Mouse (Mus musculus) limb, embryonic 14.5 days (tissue): Measurements from ENCODE around the gene Ttc16. TPM values are rescaled to one million over a fixed set of nuclear protein-coding genes. Genes with fewer than 3 reads are reported as not detected.

ENCODE experiments used
- ATAC-seq: fragments of 200-750 bp; cut with Nextera tagmentation; 2 replicates; pipeline ENCODE4 v1.8.0; 2017; ENCODE audit warnings: low read depth, moderate number of reproducible peaks, moderate TSS enrichment; ENCODE audit not compliant: low FRiP score
- DNase-seq: peaks from one replicate; pipeline ENCODE4 v3.0.0-alpha.2; 2015; ENCODE audit warnings: low spot score
- H3K27ac ChIP-seq: fragments of 300-500 bp; sonication (generic); replicated peaks from 2 replicates; pipeline ENCODE4 v1.5.1; 2014; ENCODE audit warnings: low read depth, mild to moderate bottlenecking, low read length, moderate library complexity, mixed read lengths
- H3K27me3 ChIP-seq: fragments of 300-500 bp; sonication (generic); 2 replicates; pipeline ENCODE4 v1.6.1; 2014; ENCODE audit warnings: low read length, mixed read lengths; ENCODE audit not compliant: control insufficient read depth, insufficient read depth
- H3K36me3 ChIP-seq: fragments of 300-500 bp; sonication (generic); 2 replicates; pipeline ENCODE4 v1.6.1; 2014; ENCODE audit warnings: mild to moderate bottlenecking, low read length, moderate library complexity, mixed read lengths; ENCODE audit not compliant: control insufficient read depth, insufficient read depth
- H3K4me1 ChIP-seq: fragments of 300-500 bp; sonication (generic); 2 replicates; pipeline ENCODE4 v1.6.1; 2014; ENCODE audit warnings: antibody characterized with exemption, low read length, mixed read lengths; ENCODE audit not compliant: control insufficient read depth, insufficient read depth
- H3K4me2 ChIP-seq: fragments of 300-500 bp; sonication (generic); replicated peaks from 2 replicates; pipeline ENCODE4 v1.6.1; 2014; ENCODE audit warnings: low read depth, mild to moderate bottlenecking, low read length, moderate library complexity; ENCODE audit not compliant: severe bottlenecking
- H3K4me3 ChIP-seq: fragments of 300-500 bp; sonication (generic); replicated peaks from 2 replicates; pipeline ENCODE4 v1.5.1; 2014; ENCODE audit warnings: low read length
- H3K9ac ChIP-seq: fragments of 300-500 bp; sonication (generic); 2 replicates; pipeline ENCODE4 v1.6.1; 2014; ENCODE audit warnings: mild to moderate bottlenecking, low read depth, low read length, moderate library complexity; ENCODE audit not compliant: severe bottlenecking
- H3K9me3 ChIP-seq: fragments of 300-500 bp; sonication (generic); 2 replicates; pipeline ENCODE4 v1.6.1; 2016; ENCODE audit warnings: low read length; ENCODE audit not compliant: control insufficient read depth
- POLR2A ChIP-seq: fragments of 200-500 bp; IDR thresholded peaks from 2 replicates; pipeline ENCODE4 v1.8.0; 2012; ENCODE audit warnings: inconsistent platforms, mild to moderate bottlenecking, moderate library complexity, borderline replicate concordance; ENCODE audit not compliant: insufficient read depth, insufficient read length; ENCODE audit errors: extremely low read depth
- WGBS: fragments of 180-500 bp; shearing (Covaris S2); extraction: QIAGEN DNeasy Blood & Tissue Kit; methylation state at CpG from one replicate; pipeline ENCODE4 v1.1.7; 2014; 5-methylcytosine and 5-hydroxymethylcytosine counted together
- polyA plus RNA-seq, 2 experiments: library from polyadenylated mRNA; depleted of rRNA in 1 of 2; stranded (reverse) in 1 of 2; unstranded in 1 of 2; fragments of >200 nt; fragmentation: Nextera tagmentation in 1 of 2; extraction: Ambion mirVana in 1 of 2; gene quantifications; 2 replicates each; pipeline versions ENCODE4 v1.2.1 to v1.2.3; 2012 to 2014

The Ttc16 gene
- polyA plus RNA-seq, 2 experiments, result 0.15 to 0.47 TPM

DNA sequence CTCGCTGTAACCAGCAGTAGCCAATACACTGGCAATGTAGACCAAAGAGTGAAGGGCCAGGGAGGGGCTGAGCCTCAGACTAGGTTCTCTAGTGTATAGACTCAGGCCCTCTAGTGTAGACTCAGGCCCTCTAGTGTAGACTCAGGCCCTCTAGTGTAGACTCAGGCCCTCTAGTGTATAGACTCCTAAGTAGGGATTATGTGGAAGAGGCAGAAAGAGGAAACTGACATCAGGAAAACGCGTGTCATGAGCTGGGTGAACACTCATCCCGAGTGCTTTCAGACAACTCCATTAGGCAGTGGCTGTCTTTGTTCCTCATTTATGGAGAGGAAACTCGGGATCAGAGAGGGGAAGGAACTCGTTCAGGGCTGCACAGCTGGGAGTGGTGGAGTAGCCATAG is 38.4 kb downstream of the Ttc16 start:
- no peak for TF ChIP-seq POLR2A
- DNase-seq (no peak), ATAC-seq (no peak)
- Histone ChIP-seq H3K27ac (no peak overlapping the region), H3K4me1 (peaks cover 17% of the 10 kb centered on the region), H3K9me3 (no peaks in the 10 kb centered on the region), H3K4me2 (no peak overlapping the region), H3K9ac (no peak overlapping the region), H3K27me3 (peaks cover 8% of the 10 kb centered on the region), H3K36me3 (no peaks in the 10 kb centered on the region), H3K4me3 (no peak overlapping the region)
- WGBS, result 62% methylated on average over 6 of the region's 6 CpGs

DNA sequence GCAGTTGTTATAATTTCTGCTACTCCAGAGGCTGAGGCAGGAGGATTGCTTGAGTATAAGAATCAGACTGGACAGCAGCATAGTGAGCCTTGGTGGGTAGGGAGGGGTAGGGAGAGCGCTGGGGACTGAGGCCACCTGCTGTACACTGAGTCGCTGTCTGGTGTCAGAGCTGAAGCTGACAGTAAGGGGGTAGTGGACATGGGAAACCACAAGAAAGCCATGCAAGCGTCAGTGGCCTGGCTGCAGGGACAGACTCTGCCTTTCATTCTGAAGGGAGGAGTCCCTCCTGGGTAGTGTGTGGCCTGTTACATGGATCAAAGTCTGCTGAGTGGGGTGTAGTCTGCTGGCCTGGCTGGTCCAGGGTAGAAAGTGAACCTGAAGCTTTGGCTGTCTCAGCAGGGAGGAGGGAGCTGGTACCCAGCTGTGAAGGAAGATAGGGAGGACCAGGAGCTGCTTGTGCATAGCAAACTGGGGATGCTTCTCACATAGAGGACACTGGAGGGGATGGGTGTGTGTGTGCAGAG is 39.1 kb downstream of the Ttc16 start:
- ATAC-seq, result no peak
- Histone ChIP-seq H3K4me2 (no peak overlapping the region), H3K27me3 (peaks cover 2% of the 10 kb centered on the region), H3K4me1 (peaks cover 16% of the 10 kb centered on the region), H3K36me3 (no peaks in the 10 kb centered on the region), H3K4me3 (no peak overlapping the region), H3K27ac (no peak overlapping the region), H3K9ac (no peak overlapping the region), H3K9me3 (no peaks in the 10 kb centered on the region)
- DNase-seq, result no peak
- TF ChIP-seq POLR2A, result no peak
- 46% methylated on average over 3 of the region's 3 CpGs for WGBS

- H3K4me2 ChIP-seq, result no peak overlapping the region
- 49% methylated on average over 4 of the region's 4 CpGs for WGBS
- no peaks in the 10 kb centered on the region for H3K9me3 ChIP-seq
- H3K27ac ChIP-seq, result no peak overlapping the region
- DNase-seq, result no peak
- H3K4me3 ChIP-seq, result no peak overlapping the region
- no peak overlapping the region for H3K9ac ChIP-seq
- H3K27me3 ChIP-seq, result no peaks in the 10 kb centered on the region
- no peaks in the 10 kb centered on the region for H3K36me3 ChIP-seq
- ATAC-seq, result no peak
- no peak for TF ChIP-seq POLR2A
- H3K4me1 ChIP-seq, result peaks cover 24% of the 10 kb centered on the region
Observed at GRCm38 (mm10) chr2:32734933-32735332, 40.5 kb downstream of the Ttc16 start.

DNA sequence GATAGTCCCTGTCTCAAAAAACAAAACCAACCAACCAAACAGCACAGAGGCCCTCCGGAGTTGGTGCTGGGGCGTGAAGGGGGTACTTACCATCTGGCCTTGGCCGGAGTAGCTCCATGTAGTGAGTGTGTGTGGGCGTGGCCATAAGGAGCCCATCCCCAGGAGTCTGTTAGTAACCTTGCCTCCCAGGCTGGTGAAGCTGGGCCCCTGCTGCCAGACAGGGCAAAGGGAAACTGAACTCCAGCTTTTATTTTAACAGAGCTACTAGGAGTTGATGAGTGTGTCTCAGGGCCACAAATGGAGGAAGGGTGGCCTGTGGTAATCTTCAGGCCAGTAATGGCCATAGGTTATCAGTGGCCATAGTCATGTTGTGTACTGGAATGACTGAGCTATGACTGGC is 41.0 kb downstream of the Ttc16 start:
- TF ChIP-seq POLR2A, result no peak
- H3K4me2 ChIP-seq, result no peak overlapping the region
- H3K27ac ChIP-seq, result no peak overlapping the region
- no peak overlapping the region; the same call in 1 of the 2 replicates for H3K9ac ChIP-seq
- no peaks in the 10 kb centered on the region for H3K27me3 ChIP-seq
- DNase-seq (no peak), ATAC-seq (no peak)
- H3K36me3 ChIP-seq, result no peaks in the 10 kb centered on the region
- no peaks in the 10 kb centered on the region for H3K9me3 ChIP-seq
- H3K4me1 ChIP-seq, result peaks cover 26% of the 10 kb centered on the region
- H3K4me3 ChIP-seq, result no peak overlapping the region
- WGBS, result 34% methylated on average over 4 of the region's 4 CpGs

GRCm38 (mm10) chr2:32732695-32733094 is 42.7 kb downstream of the Ttc16 start:
- no peaks in the 10 kb centered on the region for H3K9me3 ChIP-seq
- H3K4me2 ChIP-seq, result no peak overlapping the region
- H3K9ac ChIP-seq, result no peak overlapping the region
- H3K4me1 ChIP-seq, result peaks cover 36% of the 10 kb centered on the region
- H3K27ac ChIP-seq, result no peak overlapping the region
- TF ChIP-seq POLR2A, result no peak
- ATAC-seq (no peak), DNase-seq (no peak)
- H3K36me3 ChIP-seq, result no peaks in the 10 kb centered on the region
- H3K27me3 ChIP-seq, result no peaks in the 10 kb centered on the region
- 78% methylated on average over 6 of the region's 6 CpGs for WGBS
- H3K4me3 ChIP-seq, result no peak overlapping the region

DNA sequence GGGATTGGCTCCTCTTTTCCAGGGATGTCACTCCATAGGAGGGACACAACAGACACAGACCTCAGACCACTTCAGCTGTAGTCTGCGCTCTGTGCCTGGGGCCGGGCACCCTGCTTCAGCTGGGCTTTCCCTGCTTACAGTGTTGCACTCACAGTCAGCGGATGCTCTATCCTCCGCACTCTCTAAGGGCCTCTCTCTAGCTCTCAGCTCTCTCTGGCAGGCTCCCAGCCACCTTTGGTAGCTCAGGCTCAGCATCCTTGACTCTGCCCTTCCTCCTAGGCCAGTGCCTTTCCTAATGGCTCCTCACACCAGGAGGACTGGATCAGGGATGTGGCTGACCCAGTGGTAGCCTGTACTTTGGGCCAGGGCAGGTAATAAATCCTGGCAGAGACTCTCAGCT is 43.5 kb downstream of the Ttc16 start:
- H3K27me3 ChIP-seq, result no peaks in the 10 kb centered on the region
- ATAC-seq (no peak), DNase-seq (no peak)
- H3K4me2 ChIP-seq, result no peak overlapping the region
- TF ChIP-seq POLR2A, result no peak
- 72% methylated on average over 4 of the region's 4 CpGs for WGBS
- H3K9me3 ChIP-seq, result no peaks in the 10 kb centered on the region
- peak overlapping the region; percentile 12; the same call in 1 of the 2 replicates for H3K9ac ChIP-seq
- no peak overlapping the region for H3K4me3 ChIP-seq
- no peaks in the 10 kb centered on the region for H3K36me3 ChIP-seq
- H3K27ac ChIP-seq, result peak overlapping the region; percentile 33; the same call in 1 of the 2 replicates
- H3K4me1 ChIP-seq, result peaks cover 39% of the 10 kb centered on the region
